Mouse (Mus musculus) olfactory bulb, adult 2 months (tissue): ENCODE results near the gene Tmtc1.

Experiments used
- CTCF ChIP-seq: fragments of 200-500 bp; IDR thresholded peaks from 2 replicates; pipeline ENCODE4 v1.5.1; 2012; ENCODE audit warnings: low read depth, mild to moderate bottlenecking, low read length, moderate library complexity; ENCODE audit not compliant: insufficient read depth
- POLR2A ChIP-seq: fragments of 200-500 bp; IDR thresholded peaks from 2 replicates; pipeline ENCODE4 v1.6.1; 2012; ENCODE audit warnings: mild to moderate bottlenecking, low read depth, low read length, moderate library complexity; ENCODE audit not compliant: insufficient read depth

- TF ChIP-seq POLR2A: no peak
- TF ChIP-seq CTCF: no peak
Measured at GRCm38 (mm10) chr6:148375015-148375414, 69.2 kb downstream of the Tmtc1 start.
